Mouse (Mus musculus) hindbrain, embryonic 14.5 days (tissue): ENCODE measurements around the gene Cldn15. TPM values are rescaled to one million over a fixed set of nuclear protein-coding genes. Genes with fewer than 3 reads are reported as not detected.
"Not testable (repeated sequence)": the region's sequence is repeated elsewhere in the genome, so short reads cannot be mapped to it uniquely, and the experiment has no call there.

Experiments
- ATAC-seq: fragments of 200-750 bp; cut with Nextera tagmentation; 2 replicates; pipeline ENCODE4 v1.8.0; 2017; ENCODE audit warnings: moderate number of reproducible peaks, mild to moderate bottlenecking, moderate TSS enrichment, moderate library complexity; ENCODE audit not compliant: low FRiP score
- DNase-seq: peaks from one replicate; pipeline ENCODE4 v3.0.0-alpha.2; 2015; ENCODE audit warnings: low spot score
- H3K27ac ChIP-seq: fragments of 300-500 bp; sonication (generic); 2 replicates; pipeline ENCODE4 v1.5.1; 2014; ENCODE audit warnings: mild to moderate bottlenecking, moderate library complexity
- H3K27me3 ChIP-seq: fragments of 300-500 bp; sonication (generic); 2 replicates; pipeline ENCODE4 v1.6.1; 2014; ENCODE audit warnings: mild to moderate bottlenecking, low read length, mixed read lengths; ENCODE audit not compliant: control insufficient read depth, insufficient read depth
- H3K36me3 ChIP-seq: fragments of 300-500 bp; sonication (generic); replicated peaks from 2 replicates; pipeline ENCODE4 v1.6.1; 2014; ENCODE audit not compliant: control insufficient read depth, insufficient read depth
- H3K4me1 ChIP-seq: fragments of 300-500 bp; sonication (generic); replicated peaks from 2 replicates; pipeline ENCODE4 v1.6.1; 2014; ENCODE audit warnings: antibody characterized with exemption, low read length, mixed read lengths; ENCODE audit not compliant: control insufficient read depth, insufficient read depth
- H3K4me2 ChIP-seq: fragments of 300-500 bp; sonication (generic); replicated peaks from 2 replicates; pipeline ENCODE4 v1.6.1; 2014; ENCODE audit warnings: mild to moderate bottlenecking, moderate library complexity
- H3K4me3 ChIP-seq: fragments of 300-500 bp; sonication (generic); replicated peaks from 2 replicates; pipeline ENCODE4 v1.5.1; 2014; ENCODE audit warnings: mild to moderate bottlenecking, low read length
- H3K9ac ChIP-seq: fragments of 300-500 bp; sonication (generic); 2 replicates; pipeline ENCODE4 v1.6.1; 2014
- H3K9me3 ChIP-seq: fragments of 300-500 bp; sonication (generic); 2 replicates; pipeline ENCODE4 v1.6.1; 2016; ENCODE audit warnings: low read length; ENCODE audit not compliant: control insufficient read depth
- WGBS: fragments of 180-500 bp; shearing (Covaris S2); extraction: QIAGEN DNeasy Blood & Tissue Kit; methylation state at CpG from one replicate; pipeline ENCODE4 v1.1.7; 2014; 5-methylcytosine and 5-hydroxymethylcytosine counted together
- polyA plus RNA-seq: library from polyadenylated mRNA; unstranded; fragments of >200 nt; fragmentation: Nextera tagmentation; extraction: Ambion mirVana; gene quantifications from 2 replicates; pipeline ENCODE4 v1.2.1, GENCODE M21; 2014

Gene Cldn15
- polyA plus RNA-seq, 1 experiment from 2014 or later: 0.13 TPM

- H3K27me3 ChIP-seq: no peaks in the 10 kb centered on the region
- no peaks in the 10 kb centered on the region for H3K4me1 ChIP-seq
Observed at GRCm38 (mm10) chr5:136932956-136933355, 33.5 kb upstream of the Cldn15 start.

GRCm38 (mm10) chr5:136933930-136934329 is 32.5 kb upstream of the Cldn15 start:
- H3K36me3 ChIP-seq: no peaks in the 10 kb centered on the region
- no peaks in the 10 kb centered on the region for H3K9me3 ChIP-seq
- H3K4me2 ChIP-seq: no peak overlapping the region
- H3K27ac ChIP-seq: no peak overlapping the region
- H3K9ac ChIP-seq: no peak overlapping the region
- ATAC-seq: no peak
- H3K4me3 ChIP-seq: no peak overlapping the region
- no peaks in the 10 kb centered on the region for H3K27me3 ChIP-seq
- H3K4me1 ChIP-seq: no peaks in the 10 kb centered on the region
- DNase-seq: no peak
- 86% methylated on average over 6 of the region's 6 CpGs for WGBS

More at GRCm38 (mm10) chr5:136932956-136933355, 33.5 kb upstream of the Cldn15 start:
- Histone ChIP-seq H3K9ac (no peak overlapping the region), H3K9me3 (no peaks in the 10 kb centered on the region), H3K36me3 (no peaks in the 10 kb centered on the region), H3K4me2 (no peak overlapping the region), H3K4me3 (no peak overlapping the region), H3K27ac (no peak overlapping the region)
- no peak for DNase-seq
- no peak for ATAC-seq
- 80% methylated on average over 5 of the region's 5 CpGs for WGBS

GRCm38 (mm10) chr5:136935905-136936695 is 30.3 kb upstream of the Cldn15 start:
- H3K9ac ChIP-seq: no peak overlapping the region
- no peak overlapping the region for H3K4me3 ChIP-seq
- WGBS: 74% methylated on average over 7 of the region's 7 CpGs
- H3K36me3 ChIP-seq: no peaks in the 10 kb centered on the region
- no peaks in the 10 kb centered on the region for H3K9me3 ChIP-seq
- DNase-seq: no peak
- no peak for ATAC-seq
- H3K4me1 ChIP-seq: no peaks in the 10 kb centered on the region
- H3K27ac ChIP-seq: no peak overlapping the region
- no peaks in the 10 kb centered on the region for H3K27me3 ChIP-seq
- no peak overlapping the region for H3K4me2 ChIP-seq

GRCm38 (mm10) chr5:136936750-136937149 is 29.7 kb upstream of the Cldn15 start:
- H3K36me3 ChIP-seq: no peaks in the 10 kb centered on the region
- 87% methylated on average over 6 of the region's 6 CpGs for WGBS
- no peaks in the 10 kb centered on the region for H3K4me1 ChIP-seq
- no peaks in the 10 kb centered on the region for H3K9me3 ChIP-seq
- H3K27ac ChIP-seq: no peak overlapping the region
- H3K27me3 ChIP-seq: no peaks in the 10 kb centered on the region
- DNase-seq (no peak), ATAC-seq (no peak)
- H3K4me2 ChIP-seq: no peak overlapping the region
- H3K9ac ChIP-seq: no peak overlapping the region
- H3K4me3 ChIP-seq: no peak overlapping the region

GRCm38 (mm10) chr5:136937621-136938020 is 28.8 kb upstream of the Cldn15 start:
- H3K9ac ChIP-seq: no peak overlapping the region
- no peak for ATAC-seq
- H3K4me2 ChIP-seq: no peak overlapping the region
- H3K4me1 ChIP-seq: no peaks in the 10 kb centered on the region
- no peaks in the 10 kb centered on the region for H3K9me3 ChIP-seq
- H3K27ac ChIP-seq: no peak overlapping the region
- H3K4me3 ChIP-seq: no peak overlapping the region
- no peak for DNase-seq
- no peaks in the 10 kb centered on the region for H3K27me3 ChIP-seq
- WGBS: 95% methylated on average over 5 of the region's 5 CpGs
- H3K36me3 ChIP-seq: no peaks in the 10 kb centered on the region

GRCm38 (mm10) chr5:136939284-136939683 is 27.1 kb upstream of the Cldn15 start:
- Histone ChIP-seq H3K4me2 (no peak overlapping the region), H3K9me3 (no peaks in the 10 kb centered on the region), H3K4me1 (no peaks in the 10 kb centered on the region), H3K9ac (no peak overlapping the region), H3K36me3 (no peaks in the 10 kb centered on the region), H3K4me3 (no peak overlapping the region), H3K27me3 (no peaks in the 10 kb centered on the region), H3K27ac (no peak overlapping the region)
- DNase-seq (no peak), ATAC-seq (no peak)
- WGBS: 68% methylated on average over 7 of the region's 7 CpGs

- 90% methylated on average over 6 of the region's 6 CpGs for WGBS
- not testable (repeated sequence) for H3K36me3 ChIP-seq
Observed at GRCm38 (mm10) chr5:136940029-136940428, 26.4 kb upstream of the Cldn15 start.

GRCm38 (mm10) chr5:136940845-136941560 is 25.4 kb upstream of the Cldn15 start:
- no peaks in the 10 kb centered on the region for H3K27me3 ChIP-seq
- no peak overlapping the region for H3K27ac ChIP-seq
- no peaks in the 10 kb centered on the region for H3K4me1 ChIP-seq
- 89% methylated on average over 12 of the region's 12 CpGs for WGBS
- no peak overlapping the region for H3K4me3 ChIP-seq
- no peak for DNase-seq
- H3K36me3 ChIP-seq: no peaks in the 10 kb centered on the region
- no peaks in the 10 kb centered on the region for H3K9me3 ChIP-seq
- no peak overlapping the region for H3K9ac ChIP-seq
- ATAC-seq: no peak
- no peak overlapping the region for H3K4me2 ChIP-seq

More at GRCm38 (mm10) chr5:136940029-136940428, 26.4 kb upstream of the Cldn15 start:
- not testable (repeated sequence) for H3K4me3 ChIP-seq, H3K27ac ChIP-seq, H3K4me1 ChIP-seq, H3K27me3 ChIP-seq, H3K9me3 ChIP-seq, H3K9ac ChIP-seq, DNase-seq, H3K4me2 ChIP-seq, ATAC-seq

- H3K27me3 ChIP-seq: no peaks in the 10 kb centered on the region
- no peak overlapping the region for H3K4me2 ChIP-seq
- no peak overlapping the region for H3K4me3 ChIP-seq
- no peaks in the 10 kb centered on the region for H3K4me1 ChIP-seq
- H3K9ac ChIP-seq: no peak overlapping the region
- no peak overlapping the region for H3K27ac ChIP-seq
- WGBS: 77% methylated on average over 3 of the region's 3 CpGs
- H3K9me3 ChIP-seq: no peaks in the 10 kb centered on the region
- H3K36me3 ChIP-seq: no peaks in the 10 kb centered on the region
- ATAC-seq (no peak), DNase-seq (no peak)
Observed at GRCm38 (mm10) chr5:136942781-136943180, 23.6 kb upstream of the Cldn15 start.
